Mouse (Mus musculus): ENCODE measurements around the gene Slc34a3. TPM values are rescaled to one million over a fixed set of nuclear protein-coding genes. Genes with fewer than 3 reads are reported as not detected.

Gene Slc34a3
- polyA plus RNA-seq (2012; rRNA removed), result not detected in 2 replicates

GRCm38 (mm10) chr2:25234050-25234449 lies at the start of gene Slc34a3:
Gene Slc34a3, minus strand, starts transcription at chr2:25234364.
- no peak within 1 kb of the TSS for H3K4me3 ChIP-seq (replicated peaks; ENCODE audit: extremely low read depth, low read depth, low read length)
- H3K4me1 ChIP-seq (ENCODE audit: control insufficient read depth, insufficient read depth, low read length), result peaks cover 2% of the 10 kb centered on the region; the same call in 1 of the 2 replicates
- TF ChIP-seq POLR2A (IDR thresholded peaks at IDR 0.05; ENCODE audit: borderline replicate concordance, extremely low read depth, low read depth, low read length) (no peak), CTCF (IDR thresholded peaks at IDR 0.05; ENCODE audit: insufficient read depth, low read length) (no peak)
- no peak for DNase-seq
- WGBS, result 70% methylated on average over 3 of the region's 3 CpGs

- no peak overlapping the region for H3K4me3 ChIP-seq (replicated peaks; ENCODE audit: extremely low read depth, low read depth, low read length)
- H3K4me1 ChIP-seq (ENCODE audit: control insufficient read depth, insufficient read depth, low read length), result no peaks in the 10 kb centered on the region
- no peak for TF ChIP-seq POLR2A (IDR thresholded peaks at IDR 0.05; ENCODE audit: borderline replicate concordance, extremely low read depth, low read depth, low read length)
- peak; percentile 75 for TF ChIP-seq CTCF (IDR thresholded peaks at IDR 0.05; ENCODE audit: insufficient read depth, low read length)
- DNase-seq, result peak; percentile 77
- 64% methylated on average over 13 of the region's 13 CpGs for WGBS
Measured at GRCm38 (mm10) chr2:25278928-25279882, 45.0 kb upstream of the Slc34a3 start.

GRCm38 (mm10) chr2:25273010-25273409 lies 38.8 kb upstream of the Slc34a3 start:
- Histone ChIP-seq H3K4me1 (ENCODE audit: control insufficient read depth, insufficient read depth, low read length) (peaks cover 12% of the 10 kb centered on the region), H3K4me3 (replicated peaks; ENCODE audit: extremely low read depth, low read depth, low read length) (peak overlapping the region; percentile 72)
- DNase-seq, result no peak
- TF ChIP-seq CTCF (IDR thresholded peaks at IDR 0.05; ENCODE audit: insufficient read depth, low read length), result no peak
- no peak for TF ChIP-seq POLR2A (IDR thresholded peaks at IDR 0.05; ENCODE audit: borderline replicate concordance, extremely low read depth, low read depth, low read length)
- 29% methylated on average over 16 of the region's 16 CpGs for WGBS

GRCm38 (mm10) chr2:25272515-25272914 lies 38.4 kb upstream of the Slc34a3 start:
- H3K4me3 ChIP-seq (replicated peaks; ENCODE audit: extremely low read depth, low read depth, low read length), result peak overlapping the region; percentile 72
- no peak for DNase-seq
- TF ChIP-seq CTCF (IDR thresholded peaks at IDR 0.05; ENCODE audit: insufficient read depth, low read length) (no peak), POLR2A (IDR thresholded peaks at IDR 0.05; ENCODE audit: borderline replicate concordance, extremely low read depth, low read depth, low read length) (no peak)
- H3K4me1 ChIP-seq (ENCODE audit: control insufficient read depth, insufficient read depth, low read length), result peaks cover 12% of the 10 kb centered on the region
- WGBS, result under 1% methylated on average over 29 of the region's 29 CpGs

- peaks cover 12% of the 10 kb centered on the region for H3K4me1 ChIP-seq (ENCODE audit: control insufficient read depth, insufficient read depth, low read length)
- H3K4me3 ChIP-seq (replicated peaks; ENCODE audit: extremely low read depth, low read depth, low read length), result peak within 1 kb of the TSS; percentile 72
- no peak for TF ChIP-seq CTCF (IDR thresholded peaks at IDR 0.05; ENCODE audit: insufficient read depth, low read length)
- TF ChIP-seq POLR2A (IDR thresholded peaks at IDR 0.05; ENCODE audit: borderline replicate concordance, extremely low read depth, low read depth, low read length), result peak; percentile 89; the same call in 1 of the 2 replicates
- under 1% methylated on average over 55 of the region's 55 CpGs for WGBS
- DNase-seq, result peak; percentile 98
Measured at GRCm38 (mm10) chr2:25271827-25272511, 37.8 kb upstream of the Slc34a3 start, which contains the start of the genes Ssna1 and Anapc2. Gene Ssna1, minus strand, starts transcription at chr2:25272438. Gene Anapc2, plus strand, starts transcription at chr2:25272478.

GRCm38 (mm10) chr2:25267746-25268309 lies 33.7 kb upstream of the Slc34a3 start:
- H3K4me1 ChIP-seq (ENCODE audit: control insufficient read depth, insufficient read depth, low read length), result peaks cover 16% of the 10 kb centered on the region
- no peak for DNase-seq
- H3K4me3 ChIP-seq (replicated peaks; ENCODE audit: extremely low read depth, low read depth, low read length), result no peak overlapping the region
- WGBS, result 78% methylated on average over 4 of the region's 4 CpGs
- TF ChIP-seq CTCF (IDR thresholded peaks at IDR 0.05; ENCODE audit: insufficient read depth, low read length), result no peak
- no peak for TF ChIP-seq POLR2A (IDR thresholded peaks at IDR 0.05; ENCODE audit: borderline replicate concordance, extremely low read depth, low read depth, low read length)

GRCm38 (mm10) chr2:25267241-25267640 lies 33.1 kb upstream of the Slc34a3 start:
- H3K4me1 ChIP-seq (ENCODE audit: control insufficient read depth, insufficient read depth, low read length), result peaks cover 15% of the 10 kb centered on the region
- DNase-seq, result no peak
- TF ChIP-seq CTCF (IDR thresholded peaks at IDR 0.05; ENCODE audit: insufficient read depth, low read length) (no peak), POLR2A (IDR thresholded peaks at IDR 0.05; ENCODE audit: borderline replicate concordance, extremely low read depth, low read depth, low read length) (no peak)
- no peak overlapping the region for H3K4me3 ChIP-seq (replicated peaks; ENCODE audit: extremely low read depth, low read depth, low read length)

GRCm38 (mm10) chr2:25266720-25267119 lies 32.6 kb upstream of the Slc34a3 start:
- no peak for DNase-seq

More at GRCm38 (mm10) chr2:25266720-25267119, 32.6 kb upstream of the Slc34a3 start:
- H3K4me3 ChIP-seq (replicated peaks; ENCODE audit: extremely low read depth, low read depth, low read length), result no peak overlapping the region
- 20% methylated on average over 2 of the region's 2 CpGs for WGBS
- no peak for TF ChIP-seq CTCF (IDR thresholded peaks at IDR 0.05; ENCODE audit: insufficient read depth, low read length)
- TF ChIP-seq POLR2A (IDR thresholded peaks at IDR 0.05; ENCODE audit: borderline replicate concordance, extremely low read depth, low read depth, low read length), result no peak
- peaks cover 15% of the 10 kb centered on the region for H3K4me1 ChIP-seq (ENCODE audit: control insufficient read depth, insufficient read depth, low read length)

Measured in lung, adult 2 months (tissue).